Mouse (Mus musculus): ENCODE results near the gene Cyth2. TPM values are rescaled to one million over a fixed set of nuclear protein-coding genes. Genes with fewer than 3 reads are reported as not detected.

The Cyth2 gene
- polyA plus RNA-seq, 1 experiment from 2014 or later = 54.2 TPM

GRCm38 (mm10) chr7:45832428-45832827, 18.0 kb upstream of the Cyth2 start:
- WGBS (ENCODE audit: insufficient replicate concordance) = 9% methylated on average over 30 of the region's 30 CpGs
- H3K9me3 ChIP-seq (replicated peaks) = no peaks in the 10 kb centered on the region
- peak overlapping the region; percentile 56 for H3K4me2 ChIP-seq
- H3K27me3 ChIP-seq (replicated peaks) = peaks cover 59% of the 10 kb centered on the region
- no peak overlapping the region for H3K9ac ChIP-seq
- H3K4me3 ChIP-seq = peak overlapping the region; percentile 43
- ATAC-seq = no peak
- H3K27ac ChIP-seq = no peak overlapping the region
- H3K36me3 ChIP-seq = peaks cover 23% of the 10 kb centered on the region
- peaks cover 43% of the 10 kb centered on the region for H3K4me1 ChIP-seq

GRCm38 (mm10) chr7:45831128-45831525, 16.7 kb upstream of the Cyth2 start:
- H3K9ac ChIP-seq = no peak overlapping the region
- H3K27me3 ChIP-seq (replicated peaks) = peaks cover 51% of the 10 kb centered on the region
- peak overlapping the region; percentile 84 for H3K4me3 ChIP-seq
- no peak for ATAC-seq
- peaks cover 36% of the 10 kb centered on the region for H3K36me3 ChIP-seq
- no peaks in the 10 kb centered on the region for H3K9me3 ChIP-seq (replicated peaks)
- peak overlapping the region; percentile 86 for H3K4me2 ChIP-seq
- H3K27ac ChIP-seq = no peak overlapping the region
- WGBS (ENCODE audit: insufficient replicate concordance) = 12% methylated on average over 5 of the region's 5 CpGs
- H3K4me1 ChIP-seq = peaks cover 43% of the 10 kb centered on the region

- Histone ChIP-seq H3K4me3 (peak within 1 kb of the TSS; percentile 84), H3K27ac (peak within 1 kb of the TSS; percentile 20; the same call in 1 of the 2 replicates), H3K36me3 (peaks cover 41% of the 10 kb centered on the region), H3K4me2 (peak within 1 kb of the TSS; percentile 86), H3K27me3 (replicated peaks) (peaks cover 47% of the 10 kb centered on the region), H3K9ac (peak within 1 kb of the TSS; percentile 75), H3K9me3 (replicated peaks) (no peaks in the 10 kb centered on the region), H3K4me1 (peaks cover 43% of the 10 kb centered on the region)
- peak; percentile 80 for ATAC-seq
- WGBS (ENCODE audit: insufficient replicate concordance) = under 1% methylated on average over 35 of the region's 35 CpGs
These were observed 16.2 kb upstream of the Cyth2 start, which contains the start of gene Grwd1 for GRCm38 (mm10) chr7:45830427-45831127. Gene Grwd1, minus strand, starts transcription at chr7:45830944.

- Histone ChIP-seq H3K36me3 (peaks cover 75% of the 10 kb centered on the region), H3K4me3 (no peak overlapping the region), H3K9ac (no peak overlapping the region), H3K9me3 (replicated peaks) (no peaks in the 10 kb centered on the region), H3K4me2 (no peak overlapping the region), H3K27me3 (replicated peaks) (peaks cover 8% of the 10 kb centered on the region), H3K4me1 (peaks cover 34% of the 10 kb centered on the region), H3K27ac (no peak overlapping the region)
- 79% methylated on average over 7 of the region's 7 CpGs for WGBS (ENCODE audit: insufficient replicate concordance)
- ATAC-seq = no peak
These were observed 12.2 kb upstream of the Cyth2 start for GRCm38 (mm10) chr7:45826631-45827030.

- Histone ChIP-seq H3K4me1 (peaks cover 22% of the 10 kb centered on the region), H3K9ac (no peak within 1 kb of the TSS), H3K9me3 (replicated peaks) (no peaks in the 10 kb centered on the region), H3K27ac (no peak within 1 kb of the TSS), H3K27me3 (replicated peaks) (peaks cover 10% of the 10 kb centered on the region), H3K4me3 (no peak within 1 kb of the TSS), H3K4me2 (no peak within 1 kb of the TSS), H3K36me3 (peaks cover 74% of the 10 kb centered on the region)
- peak; percentile 30; the same call in 1 of the 2 replicates for ATAC-seq
- 56% methylated on average over 7 of the region's 7 CpGs for WGBS (ENCODE audit: insufficient replicate concordance)
These were observed 10.2 kb upstream of the Cyth2 start, which contains the start of gene Kcnj14 for GRCm38 (mm10) chr7:45824598-45824997. Gene Kcnj14, minus strand, starts transcription at chr7:45824782.

- no peak overlapping the region for H3K27ac ChIP-seq
- H3K9me3 ChIP-seq (replicated peaks) = no peaks in the 10 kb centered on the region
- H3K9ac ChIP-seq = no peak overlapping the region
- ATAC-seq = no peak
- peaks cover 37% of the 10 kb centered on the region for H3K36me3 ChIP-seq
- H3K4me1 ChIP-seq = peaks cover 14% of the 10 kb centered on the region
- H3K4me3 ChIP-seq = no peak overlapping the region
- H3K4me2 ChIP-seq = no peak overlapping the region
- peaks cover 24% of the 10 kb centered on the region for H3K27me3 ChIP-seq (replicated peaks)
These were observed 6.5 kb upstream of the Cyth2 start for GRCm38 (mm10) chr7:45820913-45821312.

GRCm38 (mm10) chr7:45819843-45820242, 5.5 kb upstream of the Cyth2 start:
- peaks cover 27% of the 10 kb centered on the region for H3K36me3 ChIP-seq
- peaks cover 24% of the 10 kb centered on the region for H3K27me3 ChIP-seq (replicated peaks)
- H3K4me3 ChIP-seq = 0 out of 2 replicates have a peak overlapping the region, but pooled peaks have one; percentile 7
- H3K4me1 ChIP-seq = peaks cover 18% of the 10 kb centered on the region
- WGBS (ENCODE audit: insufficient replicate concordance) = 13% methylated on average over 25 of the region's 25 CpGs
- no peaks in the 10 kb centered on the region for H3K9me3 ChIP-seq (replicated peaks)
- no peak overlapping the region for H3K9ac ChIP-seq
- no peak for ATAC-seq
- peak overlapping the region; percentile 43 for H3K4me2 ChIP-seq
- H3K27ac ChIP-seq = no peak overlapping the region

- WGBS (ENCODE audit: insufficient replicate concordance) = 53% methylated on average over 2 of the region's 2 CpGs
- Histone ChIP-seq H3K27me3 (replicated peaks) (peaks cover 24% of the 10 kb centered on the region), H3K4me3 (no peak overlapping the region), H3K27ac (no peak overlapping the region), H3K4me2 (no peak overlapping the region), H3K4me1 (peaks cover 36% of the 10 kb centered on the region), H3K36me3 (peaks cover 21% of the 10 kb centered on the region), H3K9me3 (replicated peaks) (no peaks in the 10 kb centered on the region), H3K9ac (no peak overlapping the region)
- ATAC-seq = no peak
These were observed 1.6 kb upstream of the Cyth2 start for GRCm38 (mm10) chr7:45815984-45816351.

- peaks cover 22% of the 10 kb centered on the region for H3K27me3 ChIP-seq (replicated peaks)
- ATAC-seq = no peak
- H3K4me1 ChIP-seq = peaks cover 36% of the 10 kb centered on the region
- H3K4me2 ChIP-seq = peak overlapping the region; percentile 65
- H3K9me3 ChIP-seq (replicated peaks) = no peaks in the 10 kb centered on the region
- peak overlapping the region; percentile 93; the same call in 1 of the 2 replicates for H3K4me3 ChIP-seq
- H3K27ac ChIP-seq = no peak overlapping the region
- 73% methylated on average over 10 of the region's 10 CpGs for WGBS (ENCODE audit: insufficient replicate concordance)
- peaks cover 26% of the 10 kb centered on the region for H3K36me3 ChIP-seq
- H3K9ac ChIP-seq = no peak overlapping the region
These were observed 1.1 kb upstream of the Cyth2 start for GRCm38 (mm10) chr7:45815323-45815983.

GRCm38 (mm10) chr7:45814841-45815240, 460 bp upstream of the Cyth2 start:
- Histone ChIP-seq H3K4me1 (peaks cover 34% of the 10 kb centered on the region), H3K36me3 (peaks cover 32% of the 10 kb centered on the region), H3K27me3 (replicated peaks) (peaks cover 16% of the 10 kb centered on the region), H3K4me2 (peak overlapping the region; percentile 65), H3K9ac (no peak overlapping the region), H3K9me3 (replicated peaks) (no peaks in the 10 kb centered on the region), H3K4me3 (peak overlapping the region; percentile 93), H3K27ac (no peak overlapping the region)
- 7% methylated on average over 5 of the region's 5 CpGs for WGBS (ENCODE audit: insufficient replicate concordance)
- ATAC-seq = no peak

GRCm38 (mm10) chr7:45812921-45813320, 1.5 kb downstream of the Cyth2 start:
- no peak overlapping the region for H3K27ac ChIP-seq

More at GRCm38 (mm10) chr7:45812921-45813320, 1.5 kb downstream of the Cyth2 start:
- H3K9ac ChIP-seq = peak overlapping the region; percentile 96
- H3K9me3 ChIP-seq (replicated peaks) = no peaks in the 10 kb centered on the region
- peaks cover 51% of the 10 kb centered on the region for H3K36me3 ChIP-seq
- no peaks in the 10 kb centered on the region for H3K27me3 ChIP-seq (replicated peaks)
- no peak for ATAC-seq
- peak overlapping the region; percentile 93 for H3K4me2 ChIP-seq
- H3K4me3 ChIP-seq = peak overlapping the region; percentile 93
- 91% methylated on average over 8 of the region's 8 CpGs for WGBS (ENCODE audit: insufficient replicate concordance)
- peaks cover 32% of the 10 kb centered on the region for H3K4me1 ChIP-seq

All from liver, embryonic 12.5 days (tissue).